Comparison of ENCODE assay signal across 8 mouse cellular contexts in genomic region chr3:37203984-37204428, GRCm38 (mm10). TPM values are rescaled to one million over a fixed set of nuclear protein-coding genes. Genes with fewer than 3 reads are reported as not detected.
A peak's percentile ranks its signal among the peaks of the same experiment; 100 is the strongest.
DNase-seq lines count a peak whose midpoint lies in the region; ATAC-seq and TF ChIP-seq lines count a peak whose summit lies in the region.

No protein-coding gene starts in this region.

- peaks cover 20% of the 10 kb centered on the region for H3K4me1 ChIP-seq in hindbrain, embryonic 10.5 days (replicated peaks)
- H3K4me1 ChIP-seq in lung, postnatal 0 days (ENCODE audit: insufficient read depth, low read depth, low read length): no peaks in the 10 kb centered on the region

- H3K36me3 ChIP-seq in hindbrain, embryonic 10.5 days: no peaks in the 10 kb centered on the region
- H3K36me3 ChIP-seq in lung, postnatal 0 days (ENCODE audit: insufficient read depth, low read length): no peaks in the 10 kb centered on the region

- peak overlapping the region; percentile 95 for H3K4me2 ChIP-seq in lung, postnatal 0 days (replicated peaks; ENCODE audit: low read depth, low read length)

- TF ChIP-seq CTCF in lung, postnatal 0 days (IDR thresholded peaks at IDR 0.05): peak; percentile 92

- ATAC-seq in frontal cortex, adult (ENCODE audit: low TSS enrichment): peak; percentile 98
- ATAC-seq in lung, postnatal 0 days: peak; percentile 78

- no peaks in the 10 kb centered on the region for H3K27me3 ChIP-seq in hindbrain, embryonic 10.5 days (ENCODE audit: insufficient read depth, poor library complexity, severe bottlenecking)
- no peaks in the 10 kb centered on the region for H3K27me3 ChIP-seq in lung, postnatal 0 days (replicated peaks; ENCODE audit: insufficient read depth, low read length)

- H3K9me3 ChIP-seq in hindbrain, embryonic 10.5 days: no peaks in the 10 kb centered on the region
- H3K9me3 ChIP-seq in lung, postnatal 0 days (ENCODE audit: low read length): no peaks in the 10 kb centered on the region

- peak; percentile 75 for DNase-seq in MN1 (ENCODE audit: low spot score)
- DNase-seq in cerebellum, adult 9-10 months: peak; percentile 70
- peak; percentile 81 for DNase-seq in hindbrain, embryonic 10.5 days (ENCODE audit: low spot score)
- peak; percentile 75 for DNase-seq in layer of hippocampus, adult 9-11 months
- DNase-seq in lung, postnatal 0 days (ENCODE audit: low spot score): peak; percentile 91
- peak; percentile 82 for DNase-seq in ovary, postnatal 14 days (ENCODE audit: low spot score)
- DNase-seq in thymus, postnatal 14 days: peak; percentile 84

- H3K9ac ChIP-seq in lung, postnatal 0 days (replicated peaks; ENCODE audit: low read depth): peak overlapping the region; percentile 39

- TF ChIP-seq EP300 in lung, postnatal 0 days (IDR thresholded peaks at IDR 0.05): no peak

- 3% methylated on average over 11 of the region's 11 CpGs for WGBS in hindbrain, embryonic 10.5 days
- under 1% methylated on average over 11 of the region's 11 CpGs for WGBS in lung, postnatal 0 days

- H3K27ac ChIP-seq in hindbrain, embryonic 10.5 days: peak overlapping the region; percentile 79
- H3K27ac ChIP-seq in lung, postnatal 0 days (ENCODE audit: low read length): peak overlapping the region; percentile 32; the same call in 1 of the 2 replicates

- H3K4me3 ChIP-seq in hindbrain, embryonic 10.5 days: peak overlapping the region; percentile 63
- H3K4me3 ChIP-seq in lung, postnatal 0 days (ENCODE audit: low read depth, low read length): peak overlapping the region; percentile 57

RNA-seq across cellular contexts. Expression of gene Il21, which starts 28.4 kb away (rescaled TPM):
- polyA plus RNA-seq in hindbrain, embryonic 10.5 days (2016; fragmentation: Nextera tagmentation; extraction: Ambion mirVana): not detected in 2 replicates
- polyA plus RNA-seq in lung, postnatal 0 days (2015; fragmentation: Nextera tagmentation; extraction: Ambion mirVana): not detected in 2 replicates

Comparison
In these comparisons a context has a peak if more than half of its experiments do, and no peak if none do; other contexts are left out.
1. Peak in every context shown above with its lines: DNase-seq, ATAC-seq, H3K4me3 ChIP-seq and H3K27ac ChIP-seq.